ENCODE assay signal across 12 mouse cellular contexts in the genomic region with DNA sequence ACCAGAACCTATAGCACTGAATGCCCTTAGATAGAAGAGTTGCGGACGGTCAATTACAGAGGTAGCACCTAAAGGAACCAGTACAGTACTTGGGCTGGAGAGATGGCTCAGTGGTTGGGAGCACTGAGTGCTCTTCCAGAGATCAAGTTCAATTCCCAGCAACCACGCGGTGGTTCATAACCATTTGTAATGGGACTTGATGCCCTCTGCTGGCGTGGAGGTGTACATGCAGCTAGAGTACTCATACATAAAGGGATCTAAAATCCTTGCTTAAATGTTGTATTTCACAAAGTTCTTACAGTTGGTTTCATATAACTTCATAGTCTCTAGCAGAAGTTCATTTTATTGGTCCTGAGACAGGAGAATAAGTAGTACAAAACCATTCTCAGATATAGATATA. TPM values are rescaled to one million over a fixed set of nuclear protein-coding genes. Genes with fewer than 3 reads are reported as not detected.
DNase-seq lines count a peak whose midpoint lies in the region; ATAC-seq and TF ChIP-seq lines count a peak whose summit lies in the region.
"Had no signal": no experiment of that assay in that cellular context is flagged by ENCODE, and none has a peak within 500 bp of the region (broad histone marks: within the 10 kb centered on the region; RNA-seq: fewer than 3 reads in every experiment).

No protein-coding gene starts in this region.

- no peaks in the 10 kb centered on the region for H3K9me3 ChIP-seq in liver, embryonic 14.5 days (ENCODE audit: control insufficient read depth, low read length)
- H3K9me3 ChIP-seq: lung, embryonic 15.5 days had no signal

- H3K4me2 ChIP-seq in liver, embryonic 14.5 days (ENCODE audit: low read depth), result no peak overlapping the region
- H3K4me2 ChIP-seq: lung, embryonic 15.5 days had no signal

- no peaks in the 10 kb centered on the region for H3K36me3 ChIP-seq in liver, embryonic 14.5 days (replicated peaks; ENCODE audit: control insufficient read depth, insufficient read depth, low read depth)
- H3K36me3 ChIP-seq: lung, embryonic 15.5 days had no signal

- H3K4me3 ChIP-seq in lung, adult 2 months (replicated peaks; ENCODE audit: extremely low read depth, low read depth, low read length), result no peak overlapping the region
- no peak overlapping the region for H3K4me3 ChIP-seq in liver, embryonic 14.5 days (ENCODE audit: insufficient read depth in 1 of 2, low read depth in 2 of 2, low read length in 2 of 2)
- H3K4me3 ChIP-seq: lung, embryonic 15.5 days had no signal

- no peak for ATAC-seq in liver, embryonic 14.5 days (ENCODE audit: insufficient read depth)
- ATAC-seq: forebrain, embryonic 14.5 days had no signal

- TF ChIP-seq CTCF in lung, adult 2 months (IDR thresholded peaks at IDR 0.05; ENCODE audit: insufficient read depth, low read length), result peak; percentile 44
- TF ChIP-seq CTCF in liver, embryonic 14.5 days (IDR thresholded peaks at IDR 0.05; ENCODE audit: low read depth), result peak; percentile 67

- no peak overlapping the region for H3K9ac ChIP-seq in liver, embryonic 14.5 days (replicated peaks)
- H3K9ac ChIP-seq: lung, embryonic 15.5 days had no signal

- no peaks in the 10 kb centered on the region for H3K4me1 ChIP-seq in lung, adult 2 months (ENCODE audit: control insufficient read depth, insufficient read depth, low read length)
- no peaks in the 10 kb centered on the region for H3K4me1 ChIP-seq in liver, embryonic 14.5 days (replicated peaks; ENCODE audit: control insufficient read depth in 2 of 2, insufficient read depth in 2 of 2, low read length in 1 of 2)
- H3K4me1 ChIP-seq: lung, embryonic 15.5 days had no signal

- WGBS in lung, adult 2 months, result 82% methylated on average over 5 of the region's 5 CpGs
- WGBS in liver, embryonic 14.5 days (ENCODE audit: insufficient replicate concordance), result 61% methylated on average over 5 of the region's 5 CpGs

- TF ChIP-seq POLR2A in lung, adult 2 months (IDR thresholded peaks at IDR 0.05; ENCODE audit: borderline replicate concordance, extremely low read depth, low read depth, low read length), result no peak

- TF ChIP-seq EP300 in liver, embryonic 14.5 days (IDR thresholded peaks at IDR 0.05; ENCODE audit: low read depth), result no peak

- H3K27ac ChIP-seq in liver, embryonic 14.5 days, result no peak overlapping the region
- H3K27ac ChIP-seq: lung, embryonic 15.5 days had no signal

- peak; percentile 46 for DNase-seq in embryo, embryonic 10 days (ENCODE audit: low spot score)
- DNase-seq in embryo, embryonic 9.5 days (ENCODE audit: extremely low spot score), result no peak
- DNase-seq in lung, adult 2 months, result no peak
- no peak for DNase-seq in lung, postnatal 10 days
- peak; percentile 82 for DNase-seq in ES-CJ7 (ENCODE audit: low read depth, low spot score)
- no peak for DNase-seq in liver, embryonic 14.5 days (ENCODE audit: low read depth in 3 of 3, low spot score in 3 of 3)
- no peak for DNase-seq in cerebellum, adult 18-20 months
- DNase-seq in B cell, adult 2 months, result no peak
- DNase-seq: heart, postnatal 36 days; kidney, postnatal 10 days had no signal

- H3K27me3 ChIP-seq in liver, embryonic 14.5 days (ENCODE audit: control insufficient read depth, insufficient read depth, low read length), result no peaks in the 10 kb centered on the region
- H3K27me3 ChIP-seq: lung, embryonic 15.5 days had no signal

RNA-seq across cellular contexts. Expression of a gene that starts 9.4 kb away (rescaled TPM):
- 65.2 and 65.8 TPM in 2 replicates for polyA plus RNA-seq in lung, adult 2 months (2012; rRNA removed)
- 6.9 and 8.4 TPM in 2 replicates for polyA plus RNA-seq in liver, embryonic 14.5 days (2012; rRNA removed)
- polyA plus RNA-seq in liver, embryonic 14.5 days (2014; fragmentation: Nextera tagmentation; extraction: Ambion mirVana), result 7.3 and 8.6 TPM in 2 replicates

RNA-seq across cellular contexts. Expression of a gene that starts 10.4 kb away (rescaled TPM):
- polyA plus RNA-seq in lung, adult 2 months (2012; rRNA removed), result 74.1 and 114 TPM in 2 replicates
- polyA plus RNA-seq in liver, embryonic 14.5 days (2012; rRNA removed), result 7.7 and 8.8 TPM in 2 replicates
- 7.9 and 11.0 TPM in 2 replicates for polyA plus RNA-seq in liver, embryonic 14.5 days (2014; fragmentation: Nextera tagmentation; extraction: Ambion mirVana)

Comparison
In these comparisons a context has a peak if more than half of its experiments do, and no peak if none do; other contexts are left out.
1. DNase-seq: peak in embryo, embryonic 10 days (single experiment) and ES-CJ7 (single experiment); none in embryo, embryonic 9.5 days (single experiment), lung, adult 2 months (single experiment), lung, postnatal 10 days (single experiment), liver, embryonic 14.5 days (0 of 3), cerebellum, adult 18-20 months (0 of 2) and B cell, adult 2 months (0 of 2).